Mouse (Mus musculus): ENCODE results near the gene Galr2. TPM values are rescaled to one million over a fixed set of nuclear protein-coding genes. Genes with fewer than 3 reads are reported as not detected.

Gene Galr2
- polyA plus RNA-seq, 1 experiment from 2014 or later = 0.56 TPM

DNA sequence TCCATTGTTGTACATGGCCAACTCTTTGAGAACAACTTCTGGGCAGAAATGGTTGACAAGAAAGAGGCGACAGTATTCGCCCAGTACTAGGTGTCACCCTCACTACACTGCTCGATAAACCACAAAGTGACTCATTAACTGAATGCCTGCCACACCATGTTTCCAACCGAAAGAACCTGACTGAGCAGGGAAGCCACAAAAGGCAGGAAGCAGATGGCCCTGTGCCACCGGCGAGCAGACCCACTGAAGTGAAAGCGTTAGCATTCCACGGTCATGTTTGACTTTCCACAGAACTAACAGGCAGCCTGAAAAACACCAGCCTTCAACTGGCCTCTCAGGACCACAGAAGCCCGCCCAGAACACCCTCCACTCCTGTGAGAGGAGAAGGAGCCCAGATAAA lies 26.1 kb upstream of the Galr2 start:
- Histone ChIP-seq H3K4me3 (no peak overlapping the region), H3K27ac (no peak overlapping the region), H3K4me2 (replicated peaks) (no peak overlapping the region), H3K27me3 (no peaks in the 10 kb centered on the region), H3K9ac (no peak overlapping the region), H3K4me1 (no peaks in the 10 kb centered on the region), H3K36me3 (peaks cover 93% of the 10 kb centered on the region), H3K9me3 (replicated peaks) (no peaks in the 10 kb centered on the region)
- no peak for ATAC-seq (ENCODE audit: low FRiP score)
- 89% methylated on average over 9 of the region's 9 CpGs for WGBS

DNA sequence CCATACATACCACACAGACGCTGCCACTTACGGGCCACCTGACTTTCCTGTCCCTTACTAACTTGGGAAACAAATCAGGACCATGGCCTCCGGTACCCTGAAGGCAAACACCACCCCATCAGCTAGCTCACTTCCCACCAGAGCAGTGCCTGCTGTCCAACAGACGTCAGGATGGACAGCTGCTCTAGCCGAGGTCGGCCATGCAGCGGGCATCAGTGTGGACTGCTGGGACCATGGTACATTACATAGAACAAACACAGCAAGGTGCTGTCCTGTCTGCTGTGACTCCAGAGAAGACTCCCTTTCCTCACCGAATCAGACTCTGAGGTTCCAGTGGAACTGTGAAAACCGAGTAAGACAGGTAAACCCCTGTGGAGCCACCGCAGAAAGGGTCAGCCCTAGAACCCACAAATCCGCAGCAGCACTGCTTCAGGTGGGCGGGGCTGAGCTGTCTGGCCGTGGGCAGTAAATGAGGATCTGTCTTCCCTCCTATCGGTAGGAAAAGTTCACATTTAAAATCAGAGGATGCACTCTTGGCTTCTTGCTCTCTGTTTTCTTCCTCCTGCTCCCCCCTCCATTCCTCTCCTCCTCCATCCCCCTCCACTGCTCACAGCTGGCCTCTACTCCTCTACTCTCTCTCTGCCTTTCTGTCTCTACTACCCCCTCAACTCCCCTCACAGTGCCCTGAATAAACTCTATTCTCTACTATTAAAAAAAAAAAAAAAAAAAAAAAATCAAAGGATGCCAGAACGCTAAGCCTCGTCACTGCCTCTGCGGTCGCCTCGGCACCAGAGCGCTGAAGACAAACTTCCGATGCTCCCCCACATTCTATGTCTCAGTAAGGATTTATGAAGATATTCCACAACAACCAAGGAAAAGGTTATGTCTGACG lies 25.4 kb upstream of the Galr2 start:
- no peak for ATAC-seq (ENCODE audit: low FRiP score)
- Histone ChIP-seq H3K4me3 (no peak overlapping the region), H3K36me3 (peaks cover 93% of the 10 kb centered on the region), H3K4me1 (no peaks in the 10 kb centered on the region), H3K4me2 (replicated peaks) (no peak overlapping the region), H3K27ac (no peak overlapping the region), H3K9ac (no peak overlapping the region), H3K9me3 (replicated peaks) (no peaks in the 10 kb centered on the region), H3K27me3 (no peaks in the 10 kb centered on the region)
- WGBS = 92% methylated on average over 22 of the region's 22 CpGs

DNA sequence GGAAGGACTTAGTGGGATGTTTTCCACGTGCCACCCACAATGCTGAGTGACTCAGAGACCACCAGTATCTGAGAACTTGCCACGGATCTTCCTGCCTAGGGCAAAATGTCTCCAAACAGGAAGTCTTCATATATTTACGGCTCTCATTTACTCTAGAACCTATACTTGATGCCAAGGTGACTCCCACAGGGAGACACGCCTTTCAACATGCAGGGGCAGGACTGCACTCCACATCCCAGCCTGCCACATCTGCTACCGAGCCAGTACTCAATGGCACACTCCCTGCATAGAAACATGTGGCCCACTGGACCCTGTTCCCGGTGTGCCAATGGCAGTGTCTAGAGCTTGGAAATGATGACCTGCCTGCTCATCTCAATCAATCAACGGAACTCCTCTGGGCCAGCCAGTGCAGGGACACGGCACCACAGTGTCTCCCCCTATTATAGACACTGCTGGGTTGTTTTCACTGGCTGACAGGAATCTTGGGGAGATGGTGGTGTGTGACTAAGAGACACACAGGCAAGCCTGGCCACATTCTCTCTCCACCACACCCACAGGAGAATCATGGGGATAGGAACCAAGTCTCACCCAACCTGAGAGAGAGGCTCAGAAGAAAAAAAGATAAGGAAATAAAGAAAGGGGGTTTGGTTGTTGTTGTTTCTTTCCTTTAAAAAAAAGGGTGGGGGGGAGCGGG lies 24.6 kb upstream of the Galr2 start:
- Histone ChIP-seq H3K4me3 (no peak overlapping the region), H3K36me3 (peaks cover 93% of the 10 kb centered on the region), H3K27ac (no peak overlapping the region), H3K4me2 (replicated peaks) (no peak overlapping the region), H3K4me1 (no peaks in the 10 kb centered on the region), H3K9ac (no peak overlapping the region), H3K27me3 (no peaks in the 10 kb centered on the region), H3K9me3 (replicated peaks) (no peaks in the 10 kb centered on the region)
- 86% methylated on average over 9 of the region's 9 CpGs for WGBS
- ATAC-seq (ENCODE audit: low FRiP score) = no peak

DNA sequence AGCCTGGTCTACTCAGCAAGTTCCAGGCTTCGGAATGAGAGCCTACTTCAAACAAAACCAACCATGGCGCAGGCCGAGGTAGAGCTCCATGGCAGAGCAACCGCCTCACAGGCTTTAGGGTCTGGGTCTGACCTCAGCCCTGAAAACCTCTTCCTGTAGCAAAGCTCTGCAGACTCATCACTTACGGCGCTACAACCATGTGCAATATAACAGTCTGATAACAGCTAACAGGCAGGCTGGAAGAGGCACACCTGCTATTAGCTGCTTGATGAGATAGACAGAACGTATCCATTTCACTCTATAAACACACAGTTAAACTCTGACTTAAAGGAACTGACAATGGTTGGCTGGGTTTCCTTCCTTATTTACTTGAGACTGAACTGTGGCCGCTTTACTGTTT lies 21.3 kb upstream of the Galr2 start:
- Histone ChIP-seq H3K27ac (no peak overlapping the region), H3K4me2 (replicated peaks) (no peak overlapping the region), H3K27me3 (no peaks in the 10 kb centered on the region), H3K9me3 (replicated peaks) (no peaks in the 10 kb centered on the region), H3K4me3 (no peak overlapping the region), H3K4me1 (no peaks in the 10 kb centered on the region), H3K36me3 (peaks cover 93% of the 10 kb centered on the region), H3K9ac (no peak overlapping the region)
- ATAC-seq (ENCODE audit: low FRiP score) = no peak
- WGBS = 95% methylated on average over 8 of the region's 8 CpGs

DNA sequence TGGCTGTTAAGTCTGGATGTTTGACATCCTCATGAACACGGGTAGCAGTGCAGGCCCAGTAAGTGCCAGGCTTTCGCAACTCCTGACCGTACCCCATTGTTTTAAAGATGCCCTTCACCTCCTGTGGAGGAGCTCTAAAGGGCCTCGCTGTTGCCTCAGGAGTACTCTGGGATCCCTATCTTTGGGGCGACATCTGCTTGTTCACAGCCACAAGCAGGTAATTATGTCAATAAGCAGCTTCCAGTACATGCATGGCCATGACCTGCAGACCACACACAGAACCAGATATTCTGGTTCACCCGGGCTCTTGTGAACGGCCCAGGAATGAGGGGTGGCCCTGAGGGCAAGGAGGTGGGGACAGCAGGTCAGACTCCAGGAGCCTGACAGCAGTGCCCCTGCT lies 20.5 kb upstream of the Galr2 start:
- WGBS = 87% methylated on average over 7 of the region's 7 CpGs
- Histone ChIP-seq H3K27me3 (no peaks in the 10 kb centered on the region), H3K4me3 (no peak overlapping the region), H3K9me3 (replicated peaks) (no peaks in the 10 kb centered on the region), H3K4me1 (no peaks in the 10 kb centered on the region), H3K9ac (no peak overlapping the region), H3K4me2 (replicated peaks) (no peak overlapping the region), H3K36me3 (peaks cover 92% of the 10 kb centered on the region), H3K27ac (no peak overlapping the region)
- ATAC-seq (ENCODE audit: low FRiP score) = no peak

DNA sequence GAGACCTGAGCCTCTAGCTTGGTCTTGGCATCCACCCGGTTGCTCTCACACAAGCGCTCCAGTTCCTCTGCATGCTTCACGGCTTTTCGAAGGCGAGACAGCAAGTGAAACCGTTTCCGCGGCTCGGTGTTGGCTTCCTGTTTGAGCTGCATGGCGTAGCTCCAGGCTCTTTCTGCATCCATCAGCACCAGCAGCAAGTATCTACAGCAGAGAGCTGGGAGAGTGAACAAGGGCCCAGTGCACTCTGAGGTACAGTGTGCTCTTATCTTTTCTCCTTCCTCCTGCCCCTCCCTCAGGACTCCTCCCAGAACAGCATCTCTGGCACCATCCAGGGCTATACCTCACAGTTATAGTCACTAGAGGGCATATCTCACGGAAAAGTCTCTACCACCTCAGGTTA lies 15.4 kb upstream of the Galr2 start:
- no peak overlapping the region for H3K27ac ChIP-seq
- no peak overlapping the region for H3K4me3 ChIP-seq
- no peak overlapping the region for H3K4me2 ChIP-seq (replicated peaks)
- H3K27me3 ChIP-seq = no peaks in the 10 kb centered on the region
- no peaks in the 10 kb centered on the region; the same call in 1 of the 2 replicates for H3K4me1 ChIP-seq
- no peak overlapping the region for H3K9ac ChIP-seq
- H3K36me3 ChIP-seq = peaks cover 95% of the 10 kb centered on the region
- ATAC-seq (ENCODE audit: low FRiP score) = no peak
- WGBS = 94% methylated on average over 11 of the region's 11 CpGs
- H3K9me3 ChIP-seq (replicated peaks) = no peaks in the 10 kb centered on the region

DNA sequence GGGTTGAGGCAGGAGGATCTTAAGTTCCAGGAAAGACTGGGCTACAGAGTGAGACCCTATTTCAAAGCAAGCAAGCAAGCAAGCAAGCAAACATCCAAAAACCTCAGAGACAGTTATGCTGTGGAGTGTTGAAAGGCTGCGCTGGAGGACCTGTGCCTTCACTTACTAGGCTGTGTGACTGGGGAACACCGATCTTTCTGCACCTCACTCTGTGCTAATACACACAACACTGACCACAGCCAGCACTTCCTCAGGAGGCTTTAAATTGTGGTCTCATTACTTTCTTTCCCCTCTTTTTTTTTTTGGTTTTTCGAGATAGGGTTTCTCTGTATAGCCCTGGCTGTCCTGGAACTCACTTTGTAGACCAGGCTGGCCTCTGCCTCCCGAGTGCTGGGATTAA lies 14.9 kb upstream of the Galr2 start:
- Histone ChIP-seq H3K27me3 (no peaks in the 10 kb centered on the region), H3K27ac (no peak overlapping the region), H3K4me2 (replicated peaks) (no peak overlapping the region), H3K4me3 (no peak overlapping the region), H3K9ac (no peak overlapping the region), H3K4me1 (no peaks in the 10 kb centered on the region; the same call in 1 of the 2 replicates), H3K36me3 (peaks cover 95% of the 10 kb centered on the region), H3K9me3 (replicated peaks) (no peaks in the 10 kb centered on the region)
- 92% methylated on average over 4 of the region's 4 CpGs for WGBS
- no peak for ATAC-seq (ENCODE audit: low FRiP score)

DNA sequence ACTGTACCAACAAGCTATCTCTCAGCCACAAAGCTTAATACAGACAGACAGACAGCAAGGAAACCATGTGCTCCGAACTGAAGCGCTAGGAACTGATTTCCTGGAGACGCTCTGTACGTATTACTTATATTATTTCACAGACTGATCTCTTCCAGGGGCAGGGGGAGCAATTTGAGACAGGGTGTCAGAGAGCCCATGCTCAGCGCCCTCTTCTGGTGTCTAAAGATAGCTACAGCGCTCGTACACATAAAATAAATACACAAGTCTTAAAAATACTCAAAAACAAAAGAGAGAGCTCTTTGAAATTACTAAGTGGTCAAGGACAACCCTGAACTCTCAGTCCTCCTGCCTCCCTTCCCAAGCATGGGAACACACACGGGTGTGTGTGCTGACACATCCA lies 13.1 kb upstream of the Galr2 start:
- peaks cover 11% of the 10 kb centered on the region for H3K4me1 ChIP-seq
- no peak overlapping the region for H3K27ac ChIP-seq
- H3K4me2 ChIP-seq (replicated peaks) = no peak overlapping the region
- H3K36me3 ChIP-seq = peaks cover 86% of the 10 kb centered on the region
- no peaks in the 10 kb centered on the region for H3K9me3 ChIP-seq (replicated peaks)
- ATAC-seq (ENCODE audit: low FRiP score) = no peak
- H3K4me3 ChIP-seq = no peak overlapping the region
- whole genome bisulfite sequencing = 86% methylated on average over 8 of the region's 8 CpGs
- H3K27me3 ChIP-seq = no peaks in the 10 kb centered on the region
- H3K9ac ChIP-seq = no peak overlapping the region

DNA sequence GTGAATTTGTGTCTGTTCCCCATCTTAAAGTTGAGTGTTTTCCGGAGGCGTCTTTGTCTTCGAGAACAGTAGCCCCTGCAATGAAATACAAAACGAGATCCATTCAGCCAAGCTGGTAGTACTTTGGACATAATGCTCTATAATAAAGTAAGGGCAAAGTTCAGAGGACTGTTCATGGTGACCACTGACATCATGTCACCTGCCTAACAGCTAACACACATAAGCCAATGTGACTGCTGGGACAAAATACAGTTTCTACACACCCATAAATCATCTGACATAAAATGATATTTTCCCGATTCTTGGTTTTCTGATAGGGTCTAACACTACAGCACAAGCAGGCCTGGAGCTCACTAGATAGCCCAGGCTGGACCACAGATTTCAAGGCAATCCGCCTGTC lies 12.4 kb upstream of the Galr2 start:
- ATAC-seq (ENCODE audit: low FRiP score) = no peak
- no peaks in the 10 kb centered on the region for H3K27me3 ChIP-seq
- H3K36me3 ChIP-seq = peaks cover 79% of the 10 kb centered on the region
- no peak overlapping the region for H3K9ac ChIP-seq
- no peak overlapping the region for H3K4me2 ChIP-seq (replicated peaks)
- 95% methylated on average over 6 of the region's 6 CpGs for WGBS
- no peak overlapping the region for H3K27ac ChIP-seq
- no peak overlapping the region for H3K4me3 ChIP-seq
- peaks cover 16% of the 10 kb centered on the region for H3K4me1 ChIP-seq
- H3K9me3 ChIP-seq (replicated peaks) = no peaks in the 10 kb centered on the region

DNA sequence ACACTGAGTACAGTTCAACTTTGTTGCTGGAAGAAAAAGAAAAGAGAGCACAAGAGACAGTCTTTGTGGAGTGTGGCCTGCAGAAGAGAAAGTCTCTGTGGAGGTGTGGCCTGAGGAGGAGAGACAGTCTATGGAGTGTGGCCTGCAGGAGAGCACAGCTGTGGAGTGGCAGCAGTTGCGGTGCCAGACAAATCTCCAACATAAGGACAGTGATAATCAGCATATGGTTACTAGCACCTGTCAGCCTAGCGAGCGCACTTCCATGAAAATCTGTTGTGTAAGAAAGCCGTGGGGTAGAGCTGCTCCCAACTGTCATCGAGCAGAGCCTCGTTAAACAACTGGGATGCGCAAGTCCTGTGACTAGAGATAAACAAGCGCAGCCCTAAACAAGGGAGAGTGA lies 11.2 kb upstream of the Galr2 start:
- Histone ChIP-seq H3K4me2 (replicated peaks) (no peak overlapping the region), H3K4me3 (no peak overlapping the region), H3K27ac (no peak overlapping the region), H3K36me3 (peaks cover 66% of the 10 kb centered on the region), H3K4me1 (peaks cover 18% of the 10 kb centered on the region), H3K9ac (no peak overlapping the region), H3K9me3 (replicated peaks) (no peaks in the 10 kb centered on the region), H3K27me3 (no peaks in the 10 kb centered on the region)
- 91% methylated on average over 8 of the region's 8 CpGs for WGBS
- ATAC-seq (ENCODE audit: low FRiP score) = no peak

DNA sequence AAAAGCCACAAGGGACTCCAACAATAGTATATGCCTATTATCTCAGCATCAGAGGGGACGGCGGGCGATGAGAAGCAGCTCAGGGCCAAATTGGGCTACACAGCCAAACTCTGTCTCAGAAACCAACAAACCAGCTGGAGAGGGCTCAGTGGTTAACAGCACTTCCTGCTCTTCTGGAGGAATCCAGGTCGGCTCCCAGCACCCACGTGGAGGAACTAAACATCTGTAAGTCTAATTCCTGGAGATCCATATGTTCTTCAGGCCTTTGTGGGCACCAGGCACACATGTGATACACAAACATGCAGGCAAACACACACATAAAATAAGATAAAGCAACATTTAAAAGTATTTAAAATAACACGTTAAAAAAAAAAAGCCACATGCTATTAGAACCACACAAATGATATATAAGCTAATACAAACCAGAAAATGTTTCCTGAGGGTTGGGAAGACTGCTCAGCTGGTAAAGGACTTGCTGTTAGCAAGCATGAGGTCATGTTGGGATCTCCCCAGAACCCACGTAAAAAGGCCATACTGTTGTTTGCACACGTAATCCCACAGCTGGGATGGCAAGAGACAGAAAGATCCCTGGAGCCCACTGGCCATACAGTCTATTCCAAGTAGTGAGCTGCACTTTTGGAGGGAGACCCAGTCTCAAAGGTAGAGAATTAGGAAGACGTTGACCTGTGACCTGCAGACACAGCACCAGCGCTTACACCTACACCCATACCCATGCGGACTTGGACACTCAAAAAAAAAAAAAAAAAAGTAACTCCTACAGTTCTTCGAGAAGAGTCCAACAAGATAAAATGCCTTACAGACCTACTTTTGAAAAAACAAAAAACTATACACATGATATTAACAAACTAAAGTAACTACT lies 7.9 kb upstream of the Galr2 start:
- peak overlapping the region; percentile 83 for H3K4me2 ChIP-seq (replicated peaks)
- H3K27me3 ChIP-seq = no peaks in the 10 kb centered on the region
- no peak overlapping the region for H3K27ac ChIP-seq
- H3K9me3 ChIP-seq (replicated peaks) = no peaks in the 10 kb centered on the region
- peak overlapping the region; percentile 78 for H3K4me3 ChIP-seq
- WGBS = 61% methylated on average over 12 of the region's 12 CpGs
- H3K36me3 ChIP-seq = peaks cover 35% of the 10 kb centered on the region
- ATAC-seq (ENCODE audit: low FRiP score) = no peak
- H3K9ac ChIP-seq = peak overlapping the region; percentile 90
- H3K4me1 ChIP-seq = peaks cover 20% of the 10 kb centered on the region

DNA sequence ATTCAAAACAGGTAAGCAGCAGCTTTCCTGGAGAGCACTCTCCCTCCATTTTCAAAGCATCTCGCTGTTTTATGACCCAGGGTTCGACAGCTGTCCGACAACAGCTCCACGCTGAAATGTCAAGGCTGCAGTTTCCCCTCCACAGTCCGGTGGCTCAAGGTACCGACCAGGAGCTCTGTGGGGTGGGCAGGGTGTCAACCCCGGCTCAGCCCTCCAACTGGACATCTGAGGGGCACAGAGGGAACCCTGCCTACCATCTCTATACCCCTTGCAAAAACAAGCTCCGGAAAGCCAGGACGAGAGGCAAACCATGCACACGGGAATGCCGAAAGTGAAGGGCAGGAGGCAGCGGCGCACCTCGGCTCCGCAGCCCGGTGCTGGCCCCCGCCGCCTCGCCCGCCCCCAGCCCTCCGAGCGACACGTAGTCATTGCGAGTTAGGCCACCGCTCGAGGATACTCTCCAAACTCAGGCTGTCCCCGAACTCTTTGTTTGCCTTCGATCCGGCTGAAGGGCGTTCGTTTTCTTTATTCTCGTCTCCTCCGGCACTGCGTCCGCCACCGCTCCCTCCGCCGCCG lies 7.2 kb upstream of the Galr2 start:
- peak; percentile 64 for ATAC-seq (ENCODE audit: low FRiP score)
- peak overlapping the region; percentile 83 for H3K4me2 ChIP-seq (replicated peaks)
- peaks cover 28% of the 10 kb centered on the region for H3K36me3 ChIP-seq
- H3K9ac ChIP-seq = peak overlapping the region; percentile 90
- under 1% methylated on average over 38 of the region's 39 CpGs for WGBS
- H3K27me3 ChIP-seq = no peaks in the 10 kb centered on the region
- H3K4me1 ChIP-seq = peaks cover 20% of the 10 kb centered on the region
- H3K27ac ChIP-seq = peak overlapping the region; percentile 91
- peak overlapping the region; percentile 78 for H3K4me3 ChIP-seq
- no peaks in the 10 kb centered on the region for H3K9me3 ChIP-seq (replicated peaks)

All from hindbrain, embryonic 12.5 days (tissue).